Mouse (Mus musculus) midbrain, embryonic 11.5 days (tissue): ENCODE measurements around the gene Ace. TPM values are rescaled to one million over a fixed set of nuclear protein-coding genes. Genes with fewer than 3 reads are reported as not detected.

Source experiments
- ATAC-seq: fragments of 200-750 bp; cut with Nextera tagmentation; 2 replicates; pipeline ENCODE4 v1.8.0; 2017; ENCODE audit warnings: moderate TSS enrichment, moderate library complexity; ENCODE audit not compliant: low FRiP score
- DNase-seq: peaks from one replicate; pipeline ENCODE4 v3.0.0; 2015; ENCODE audit warnings: low spot score; ENCODE audit errors: missing footprints
- H3K27ac ChIP-seq: fragments of 300-500 bp; sonication (generic); 2 replicates; pipeline ENCODE4 v1.5.1; 2014; ENCODE audit warnings: low read depth, low read length
- H3K27me3 ChIP-seq: fragments of 300-500 bp; sonication (generic); 2 replicates; pipeline ENCODE4 v1.6.1; 2014; ENCODE audit warnings: mild to moderate bottlenecking, low read length, moderate library complexity, mixed read lengths; ENCODE audit not compliant: control insufficient read depth, insufficient read depth
- H3K36me3 ChIP-seq: fragments of 300-500 bp; sonication (generic); 2 replicates; pipeline ENCODE4 v1.6.1; 2014; ENCODE audit warnings: mild to moderate bottlenecking, low read length, moderate library complexity, mixed read lengths; ENCODE audit not compliant: control insufficient read depth, insufficient read depth
- H3K4me1 ChIP-seq: fragments of 300-500 bp; sonication (generic); 2 replicates; pipeline ENCODE4 v1.6.1; 2014; ENCODE audit warnings: low read length; ENCODE audit not compliant: control insufficient read depth, insufficient read depth
- H3K4me2 ChIP-seq: fragments of 300-500 bp; sonication (generic); 2 replicates; pipeline ENCODE4 v1.6.1; 2014; ENCODE audit warnings: mild to moderate bottlenecking, moderate library complexity
- H3K4me3 ChIP-seq: fragments of 300-500 bp; sonication (generic); 2 replicates; pipeline ENCODE4 v1.5.1; 2014; ENCODE audit warnings: low read depth, low read length
- H3K9ac ChIP-seq: fragments of 300-500 bp; sonication (generic); 2 replicates; pipeline ENCODE4 v1.6.1; 2014; ENCODE audit warnings: low read length
- H3K9me3 ChIP-seq: fragments of 300-500 bp; sonication (generic); 2 replicates; pipeline ENCODE4 v1.6.1; 2016; ENCODE audit warnings: low read length; ENCODE audit not compliant: control insufficient read depth
- WGBS: fragments of 180-500 bp; shearing (Covaris S2); extraction: QIAGEN DNeasy Blood & Tissue Kit; methylation state at CpG from one replicate; pipeline ENCODE4 v1.1.7; 2014; 5-methylcytosine and 5-hydroxymethylcytosine counted together
- polyA plus RNA-seq: library from polyadenylated mRNA; unstranded; fragments of >200 nt; fragmentation: Nextera tagmentation; extraction: Ambion mirVana; gene quantifications from 2 replicates; pipeline ENCODE4 v1.2.1, GENCODE M21; 2014

Ace gene
- polyA plus RNA-seq, 1 experiment from 2014 or later: 0.89 TPM

GRCm38 (mm10) chr11:105933746-105934145, 34.0 kb upstream of the Ace start:
- Histone ChIP-seq H3K4me3 (no peak overlapping the region), H3K4me1 (peaks cover 4% of the 10 kb centered on the region; the same call in 1 of the 2 replicates), H3K9me3 (no peaks in the 10 kb centered on the region), H3K9ac (no peak overlapping the region), H3K27me3 (no peaks in the 10 kb centered on the region), H3K27ac (no peak overlapping the region), H3K4me2 (no peak overlapping the region), H3K36me3 (no peaks in the 10 kb centered on the region)
- ATAC-seq: no peak
- no peak for DNase-seq
- WGBS: 91% methylated on average over 8 of the region's 8 CpGs

GRCm38 (mm10) chr11:105934303-105934711, 33.4 kb upstream of the Ace start:
- H3K9me3 ChIP-seq: no peaks in the 10 kb centered on the region
- DNase-seq (peak; percentile 80), ATAC-seq (no peak; the same call in 1 of the 2 replicates)
- peaks cover 4% of the 10 kb centered on the region; the same call in 1 of the 2 replicates for H3K4me1 ChIP-seq
- H3K27me3 ChIP-seq: no peaks in the 10 kb centered on the region
- H3K4me3 ChIP-seq: no peak overlapping the region
- WGBS: 75% methylated on average over 5 of the region's 5 CpGs
- H3K27ac ChIP-seq: peak overlapping the region; percentile 40
- H3K4me2 ChIP-seq: no peak overlapping the region
- H3K36me3 ChIP-seq: no peaks in the 10 kb centered on the region
- H3K9ac ChIP-seq: 0 out of 2 replicates have a peak overlapping the region, but pooled peaks have one; percentile 20

GRCm38 (mm10) chr11:105934816-105935215, 32.9 kb upstream of the Ace start:
- 36% methylated on average over 6 of the region's 6 CpGs for WGBS
- no peaks in the 10 kb centered on the region for H3K36me3 ChIP-seq
- no peak overlapping the region for H3K9ac ChIP-seq
- peak overlapping the region; percentile 40 for H3K27ac ChIP-seq
- H3K27me3 ChIP-seq: no peaks in the 10 kb centered on the region
- H3K4me1 ChIP-seq: peaks cover 4% of the 10 kb centered on the region; the same call in 1 of the 2 replicates
- peak; percentile 70 for ATAC-seq
- DNase-seq: peak; percentile 90
- H3K4me2 ChIP-seq: no peak overlapping the region
- no peak overlapping the region for H3K4me3 ChIP-seq
- no peaks in the 10 kb centered on the region for H3K9me3 ChIP-seq

- Histone ChIP-seq H3K36me3 (no peaks in the 10 kb centered on the region), H3K4me2 (no peak overlapping the region), H3K4me3 (no peak overlapping the region), H3K27me3 (no peaks in the 10 kb centered on the region), H3K4me1 (peaks cover 4% of the 10 kb centered on the region; the same call in 1 of the 2 replicates), H3K9ac (no peak overlapping the region), H3K9me3 (no peaks in the 10 kb centered on the region), H3K27ac (no peak overlapping the region)
- no peak for ATAC-seq
- DNase-seq: no peak
- 94% methylated on average over 8 of the region's 8 CpGs for WGBS
Observed at GRCm38 (mm10) chr11:105935496-105935895, 32.2 kb upstream of the Ace start.

- Histone ChIP-seq H3K27ac (no peak overlapping the region), H3K4me1 (peaks cover 4% of the 10 kb centered on the region; the same call in 1 of the 2 replicates), H3K9ac (no peak overlapping the region), H3K4me2 (no peak overlapping the region), H3K27me3 (no peaks in the 10 kb centered on the region), H3K9me3 (no peaks in the 10 kb centered on the region), H3K4me3 (no peak overlapping the region), H3K36me3 (no peaks in the 10 kb centered on the region)
- DNase-seq: no peak
- ATAC-seq: no peak
- 91% methylated on average over 6 of the region's 6 CpGs for WGBS
Observed at GRCm38 (mm10) chr11:105936200-105936599, 31.5 kb upstream of the Ace start.

- H3K4me3 ChIP-seq: no peak overlapping the region
- H3K27me3 ChIP-seq: no peaks in the 10 kb centered on the region
- H3K36me3 ChIP-seq: no peaks in the 10 kb centered on the region
- no peak overlapping the region for H3K27ac ChIP-seq
- no peak overlapping the region; the same call in 1 of the 2 replicates for H3K9ac ChIP-seq
- H3K9me3 ChIP-seq: no peaks in the 10 kb centered on the region
- ATAC-seq: no peak
- DNase-seq: no peak
- H3K4me1 ChIP-seq: peaks cover 4% of the 10 kb centered on the region; the same call in 1 of the 2 replicates
- 92% methylated on average over 3 of the region's 3 CpGs for WGBS
- no peak overlapping the region for H3K4me2 ChIP-seq
Observed at GRCm38 (mm10) chr11:105936974-105937373, 30.8 kb upstream of the Ace start.

- Histone ChIP-seq H3K4me2 (no peak overlapping the region), H3K9me3 (no peaks in the 10 kb centered on the region), H3K27me3 (peaks cover 11% of the 10 kb centered on the region), H3K4me3 (no peak overlapping the region), H3K4me1 (peaks cover 6% of the 10 kb centered on the region), H3K36me3 (no peaks in the 10 kb centered on the region), H3K27ac (no peak overlapping the region), H3K9ac (no peak overlapping the region)
- DNase-seq: peak; percentile 68
- WGBS: 56% methylated on average over 9 of the region's 9 CpGs
- no peak for ATAC-seq
Observed at GRCm38 (mm10) chr11:105938771-105939170, 29.0 kb upstream of the Ace start.

- no peak overlapping the region for H3K4me2 ChIP-seq
- no peak overlapping the region for H3K4me3 ChIP-seq
- no peak for DNase-seq
- H3K36me3 ChIP-seq: no peaks in the 10 kb centered on the region
- no peak overlapping the region for H3K27ac ChIP-seq
- H3K27me3 ChIP-seq: peaks cover 12% of the 10 kb centered on the region
- 65% methylated on average over 8 of the region's 8 CpGs for whole genome bisulfite sequencing
- no peak overlapping the region for H3K9ac ChIP-seq
- H3K4me1 ChIP-seq: peaks cover 2% of the 10 kb centered on the region; the same call in 1 of the 2 replicates
- ATAC-seq: no peak
- no peaks in the 10 kb centered on the region for H3K9me3 ChIP-seq
Observed at GRCm38 (mm10) chr11:105941973-105942372, 25.8 kb upstream of the Ace start.

GRCm38 (mm10) chr11:105943133-105944102, 24.3 kb upstream of the Ace start:
- Histone ChIP-seq H3K36me3 (no peaks in the 10 kb centered on the region), H3K9ac (peak overlapping the region; percentile 53), H3K4me2 (peak overlapping the region; percentile 95), H3K27ac (no peak overlapping the region), H3K4me1 (peaks cover 2% of the 10 kb centered on the region; the same call in 1 of the 2 replicates), H3K9me3 (no peaks in the 10 kb centered on the region), H3K4me3 (peak overlapping the region; percentile 66), H3K27me3 (peaks cover 12% of the 10 kb centered on the region)
- DNase-seq: peak; percentile 89
- ATAC-seq: peak; percentile 4; the same call in 1 of the 2 replicates
- 6% methylated on average over 47 of the region's 47 CpGs for WGBS
